Mouse (Mus musculus) MN1 (cell line): ENCODE results near the gene Slc17a9.

Experiments used
- DNase-seq: peaks from one replicate; pipeline ENCODE4 v3.0.0-alpha.2; 2016; ENCODE audit warnings: low spot score

The Slc17a9 gene

GRCm38 (mm10) chr2:180754976-180755688 is 30.1 kb downstream of the Slc17a9 start:
- DNase-seq: no peak

DNA sequence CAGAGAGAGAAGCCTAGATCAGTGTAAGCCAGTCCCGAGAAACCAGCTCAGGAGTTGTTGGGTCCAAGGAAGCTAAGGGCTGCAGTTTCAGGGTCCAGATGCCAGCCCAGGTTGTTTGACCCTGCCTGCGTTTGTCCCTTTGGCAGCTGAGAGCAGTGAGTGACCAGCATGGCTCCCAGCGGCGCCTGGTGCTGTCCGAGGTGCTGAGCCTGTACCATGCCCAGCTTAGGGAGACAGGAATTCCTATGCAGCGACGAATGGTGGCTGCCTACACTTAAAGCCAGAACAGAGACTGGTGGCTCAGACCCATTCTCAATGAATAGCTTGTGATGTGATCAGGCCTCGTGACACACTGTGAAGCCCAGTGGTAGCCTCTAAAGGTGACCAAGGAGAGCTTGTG is 30.8 kb downstream of the Slc17a9 start:
- DNase-seq: no peak

- DNase-seq: no peak
These were observed 31.7 kb downstream of the Slc17a9 start for GRCm38 (mm10) chr2:180756786-180757185.

- DNase-seq: no peak
These were observed 33.6 kb downstream of the Slc17a9 start for GRCm38 (mm10) chr2:180758513-180759263.

- DNase-seq: no peak
These were observed 39.9 kb downstream of the Slc17a9 start for GRCm38 (mm10) chr2:180764986-180765385.

DNA sequence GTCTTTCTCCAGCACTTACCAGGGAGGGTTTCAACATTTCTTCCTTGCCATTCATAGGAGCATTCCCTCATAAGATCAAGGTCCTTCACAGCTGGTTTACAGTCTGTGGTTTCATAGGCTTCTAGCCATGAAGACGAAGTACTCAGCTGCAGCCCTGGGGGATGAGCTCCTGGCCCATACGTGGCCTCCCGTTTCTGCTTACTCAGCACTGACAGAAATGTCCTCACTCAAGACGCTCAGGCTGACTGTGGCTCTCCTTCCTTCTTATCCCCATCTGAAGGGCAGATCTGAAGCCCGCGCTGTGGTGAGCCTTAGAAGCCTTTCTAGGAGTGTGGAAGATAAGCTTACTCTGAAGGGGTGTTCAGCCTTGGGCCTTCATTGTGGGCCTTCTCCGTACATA is 40.6 kb downstream of the Slc17a9 start:
- DNase-seq: no peak

DNA sequence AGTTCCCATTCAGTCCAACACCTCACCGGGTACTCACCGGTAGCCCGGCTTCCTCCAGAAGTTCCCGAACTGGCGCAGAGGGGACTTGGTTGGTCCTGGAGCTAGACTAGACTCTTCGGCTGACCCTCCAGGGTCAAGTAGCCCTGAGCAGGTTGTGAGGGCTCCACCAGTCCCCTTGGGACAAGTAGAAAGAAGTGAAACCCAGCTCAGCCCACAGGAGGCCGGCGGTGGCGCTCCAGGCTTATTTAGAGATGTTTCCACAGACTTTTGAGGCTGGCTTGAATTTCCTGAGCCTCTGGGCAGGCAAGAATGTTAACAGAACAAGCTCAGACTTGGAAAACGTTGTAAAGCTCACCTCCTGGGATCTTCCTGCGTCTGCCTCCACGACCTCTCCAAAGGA is 50.2 kb downstream of the Slc17a9 start:
- DNase-seq: no peak

GRCm38 (mm10) chr2:180775641-180776040 is 50.6 kb downstream of the Slc17a9 start:
- DNase-seq: no peak

DNA sequence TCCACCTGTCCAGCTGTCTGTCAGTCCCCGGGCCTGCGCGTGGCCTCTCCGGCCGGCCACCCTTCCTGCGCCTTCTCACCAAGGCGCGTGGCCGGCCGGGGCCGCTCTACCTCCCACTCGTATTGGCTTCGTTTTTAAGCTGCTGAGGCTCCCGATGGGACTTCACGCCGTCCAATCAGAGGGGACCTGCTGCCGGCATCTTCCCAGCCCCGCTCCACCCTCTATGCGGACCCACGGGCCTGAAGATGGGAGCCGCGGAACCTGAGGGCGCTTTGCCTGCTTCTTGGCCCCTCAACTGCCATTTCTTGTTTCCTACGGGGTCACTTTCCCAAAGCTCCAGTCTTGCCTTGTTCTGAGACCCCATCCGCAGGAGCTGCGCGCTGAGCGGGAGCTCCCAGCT is 51.7 kb downstream of the Slc17a9 start, which contains the start of gene Bhlhe23:
Gene Bhlhe23 (minus strand): TSS at position 108 of the 400 bp plus-strand sequence.
- no peak for DNase-seq

- peak; percentile 76 for DNase-seq
These were observed 54.4 kb downstream of the Slc17a9 start for GRCm38 (mm10) chr2:180779226-180780104.

GRCm38 (mm10) chr2:180780282-180780681 is 55.2 kb downstream of the Slc17a9 start:
- no peak for DNase-seq

DNA sequence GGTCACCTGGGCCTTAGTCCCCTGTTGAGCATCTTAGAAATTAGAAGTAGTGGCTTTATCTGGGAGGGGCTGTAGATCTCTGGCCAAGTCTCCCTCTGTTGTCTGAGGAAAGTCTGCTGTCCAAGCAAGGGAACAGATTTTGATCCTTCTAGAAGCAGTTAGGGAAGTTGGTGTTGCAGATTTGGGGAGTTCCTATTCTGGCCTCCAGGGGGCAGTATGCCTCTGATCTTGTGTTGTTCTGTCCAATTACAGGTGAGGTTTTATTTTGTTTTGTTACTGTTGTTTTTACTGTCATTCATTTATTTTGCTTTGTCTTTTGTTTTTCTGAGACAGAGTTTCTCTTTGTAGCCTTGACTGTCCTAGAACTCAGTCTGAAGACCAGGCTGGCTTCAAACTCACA is 61.7 kb downstream of the Slc17a9 start:
- peak; percentile 47 for DNase-seq

DNA sequence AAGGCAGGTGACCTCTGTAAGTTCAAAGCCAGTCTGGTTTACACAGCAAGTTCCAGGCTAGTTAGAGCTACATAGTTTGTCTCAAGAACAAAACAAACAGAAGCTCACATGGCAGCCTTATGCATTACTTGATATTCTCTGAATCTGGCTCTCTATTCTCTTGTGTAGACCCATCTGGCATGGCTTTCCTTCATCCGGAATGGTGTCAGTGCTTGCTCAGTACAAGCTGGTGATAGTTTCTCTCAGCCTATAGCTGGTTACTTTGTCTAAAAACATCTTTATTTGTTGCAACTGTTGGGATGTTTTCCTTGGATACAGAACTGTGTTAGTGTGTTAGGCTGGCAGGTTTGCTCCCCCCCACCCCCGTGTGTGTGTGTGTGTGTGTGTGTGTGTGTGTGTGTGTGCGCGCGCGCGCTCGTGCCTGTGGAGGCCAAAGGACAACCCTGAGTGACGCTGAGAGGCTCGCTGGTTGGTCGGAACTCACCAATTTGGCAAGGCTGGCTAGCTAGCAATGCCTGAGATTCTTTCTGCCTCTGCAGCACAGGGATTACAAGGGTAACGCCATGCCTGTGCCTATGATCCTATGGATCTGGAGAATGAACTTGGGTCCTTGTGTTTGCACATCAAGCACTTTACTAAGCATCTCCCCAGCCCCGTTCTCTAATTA is 62.6 kb downstream of the Slc17a9 start:
- DNase-seq: no peak

GRCm38 (mm10) chr2:180788386-180788785 is 63.3 kb downstream of the Slc17a9 start:
- no peak for DNase-seq

- no peak for DNase-seq
These were observed 63.8 kb downstream of the Slc17a9 start for GRCm38 (mm10) chr2:180788843-180789242.

- peak; percentile 51 for DNase-seq
These were observed 66.6 kb downstream of the Slc17a9 start for GRCm38 (mm10) chr2:180791674-180792073.
